Mouse (Mus musculus): ENCODE results near the gene Ttll12. TPM values are rescaled to one million over a fixed set of nuclear protein-coding genes. Genes with fewer than 3 reads are reported as not detected.

Gene Ttll12
- total RNA-seq, 2 experiments from 2014 or later = 11.7 to 13.8 TPM

GRCm38 (mm10) chr15:83565434-83565833 is 29.5 kb downstream of the Ttll12 start:
- DNase-seq (ENCODE audit: low spot score in 2 of 2) = no peak
- intact Hi-C loops (cut with DNase I) = no loop called here

DNA sequence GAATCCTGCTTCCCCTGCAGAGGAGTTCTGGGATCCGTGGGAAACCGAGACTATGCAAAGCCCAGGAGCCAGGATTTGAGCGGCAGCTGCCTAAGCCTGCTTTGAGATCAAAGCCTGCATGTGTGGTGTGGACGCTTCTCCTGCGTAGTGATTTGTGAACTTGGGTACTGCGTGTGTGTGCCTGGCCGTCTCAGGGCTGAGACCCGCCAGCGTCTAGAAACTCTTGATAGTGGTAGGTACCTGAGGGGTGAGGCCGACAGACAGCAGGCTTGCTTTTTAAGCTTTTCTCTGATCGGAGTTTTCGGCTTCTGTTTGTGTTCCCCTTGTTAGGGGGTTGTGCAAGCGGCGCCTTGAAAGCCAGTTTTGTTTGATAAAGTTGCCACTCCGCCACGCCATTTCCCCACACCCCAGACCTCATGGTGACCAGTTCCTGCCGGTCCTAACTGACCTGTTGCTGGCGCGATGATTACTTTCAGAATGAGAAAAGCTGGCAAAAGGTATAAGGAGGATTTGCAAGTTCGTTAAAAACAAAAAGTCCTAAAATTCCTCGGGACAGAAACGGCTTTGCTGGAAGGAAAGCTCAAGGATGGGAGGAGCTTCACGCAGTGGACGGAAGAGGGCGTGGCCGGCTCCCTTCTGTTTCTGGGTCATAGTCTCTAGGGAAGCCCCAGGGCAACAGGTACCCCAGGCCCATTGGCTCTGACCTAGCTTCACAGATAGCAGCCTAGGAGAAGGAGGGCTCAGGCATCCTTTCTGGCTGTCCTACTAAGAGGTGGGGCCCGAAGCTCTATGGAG is 30.9 kb downstream of the Ttll12 start:
- intact Hi-C loops (cut with DNase I) = no loop called here
- no peak for DNase-seq (ENCODE audit: low spot score in 2 of 2)

DNA sequence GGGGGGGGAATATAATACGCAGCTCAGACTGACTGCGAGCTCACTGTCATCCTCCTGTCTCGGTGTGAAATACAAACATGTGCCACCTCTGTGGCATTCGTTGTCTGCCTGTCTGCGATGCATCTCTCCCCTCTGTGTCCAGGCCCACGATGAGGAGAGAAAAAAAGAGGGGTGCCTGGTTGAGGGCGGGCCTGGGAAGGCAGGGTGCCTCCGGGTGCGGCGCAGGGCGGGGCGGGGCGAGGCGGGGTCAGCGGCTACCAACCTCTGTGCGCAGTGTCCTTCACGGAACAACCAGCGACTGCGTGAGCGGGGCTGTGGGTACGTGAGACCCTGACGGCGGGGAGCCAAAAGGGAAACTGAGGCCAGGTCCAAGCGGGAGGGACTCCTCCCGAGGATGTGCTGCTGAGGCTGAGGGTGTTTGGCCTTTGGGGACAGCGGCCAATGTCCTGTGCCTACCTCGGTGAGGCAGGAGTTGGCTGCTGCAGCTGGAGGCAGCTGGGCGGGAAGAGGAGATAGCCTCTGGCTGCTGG is 31.6 kb downstream of the Ttll12 start, which contains the start of the genes Tspo and Mcat:
Gene Tspo, plus strand, starts transcription at position 266 of the 530 bp plus-strand sequence.
Gene Mcat, minus strand, starts transcription at position 461 of the 530 bp plus-strand sequence.
- intact Hi-C loops (cut with DNase I) = no loop called here

GRCm38 (mm10) chr15:83562626-83563270 is 32.2 kb downstream of the Ttll12 start:
- DNase-seq (ENCODE audit: low spot score in 2 of 2) = peak; percentile 41 to 62
- intact Hi-C loops (cut with DNase I) = no loop called here

More for the DNA sequence above, 31.6 kb downstream of the Ttll12 start, which contains the start of the genes Tspo and Mcat:
- no peak for DNase-seq (ENCODE audit: low spot score in 2 of 2)

- DNase-seq (ENCODE audit: low spot score in 2 of 2) = no peak
- intact Hi-C loops (cut with DNase I) = no loop called here
These were observed 33.9 kb downstream of the Ttll12 start for GRCm38 (mm10) chr15:83560941-83561477.

- peak; percentile 86 to 87 for DNase-seq (ENCODE audit: low spot score in 2 of 2)
- intact Hi-C loops (cut with DNase I) = no loop called here
These were observed 39.6 kb downstream of the Ttll12 start for GRCm38 (mm10) chr15:83555161-83555974.

DNA sequence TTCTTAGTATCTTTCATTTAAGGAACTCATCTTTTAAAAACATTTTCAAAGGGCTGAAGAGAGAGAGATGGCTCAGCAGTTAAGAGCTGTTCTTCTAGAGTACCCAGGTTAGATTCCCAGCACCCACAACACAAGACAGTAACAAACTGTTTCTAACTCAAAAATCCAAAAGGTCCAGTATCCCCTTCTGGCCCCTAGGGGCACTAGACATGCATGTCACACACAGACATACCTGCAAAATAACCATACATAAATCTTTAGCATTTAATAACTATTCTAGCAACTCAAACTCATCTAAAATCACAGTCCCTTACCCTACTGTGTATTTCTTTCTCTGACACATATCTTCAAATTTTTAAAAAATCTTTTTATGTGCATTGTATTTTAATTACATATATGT is 41.1 kb downstream of the Ttll12 start:
- no peak for DNase-seq (ENCODE audit: low spot score in 2 of 2)
- intact Hi-C loops (cut with DNase I) = no loop called here

- DNase-seq (ENCODE audit: low spot score in 2 of 2) = no peak
- intact Hi-C loops (cut with DNase I) = no loop called here
These were observed 44.8 kb downstream of the Ttll12 start for GRCm38 (mm10) chr15:83550137-83550536.

- DNase-seq (ENCODE audit: low spot score in 2 of 2) = no peak
- intact Hi-C loops (cut with DNase I) = no loop called here
These were observed 47.8 kb downstream of the Ttll12 start for GRCm38 (mm10) chr15:83547144-83547543.

DNA sequence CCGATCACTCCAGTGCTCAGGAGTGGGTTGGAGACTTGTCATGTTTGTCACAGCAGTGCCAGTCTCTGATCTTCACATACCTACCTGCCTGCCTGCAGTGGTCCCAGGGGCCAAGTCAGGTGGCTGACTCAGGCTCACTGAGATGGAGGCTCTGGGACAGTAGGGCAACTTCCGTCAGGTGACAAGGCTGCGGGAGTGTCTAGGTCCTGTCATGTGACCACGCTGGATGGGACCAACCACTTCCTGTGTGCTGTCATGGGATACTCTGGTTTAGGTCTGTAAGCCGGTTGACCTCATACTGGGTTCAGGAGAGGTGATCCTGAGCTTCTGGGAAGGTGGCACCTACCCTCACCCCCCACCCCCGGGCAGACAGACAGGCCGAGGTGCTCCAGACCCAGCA is 48.9 kb downstream of the Ttll12 start:
- DNase-seq (ENCODE audit: low spot score in 2 of 2) = no peak
- intact Hi-C loops (cut with DNase I) = no loop called here

DNA sequence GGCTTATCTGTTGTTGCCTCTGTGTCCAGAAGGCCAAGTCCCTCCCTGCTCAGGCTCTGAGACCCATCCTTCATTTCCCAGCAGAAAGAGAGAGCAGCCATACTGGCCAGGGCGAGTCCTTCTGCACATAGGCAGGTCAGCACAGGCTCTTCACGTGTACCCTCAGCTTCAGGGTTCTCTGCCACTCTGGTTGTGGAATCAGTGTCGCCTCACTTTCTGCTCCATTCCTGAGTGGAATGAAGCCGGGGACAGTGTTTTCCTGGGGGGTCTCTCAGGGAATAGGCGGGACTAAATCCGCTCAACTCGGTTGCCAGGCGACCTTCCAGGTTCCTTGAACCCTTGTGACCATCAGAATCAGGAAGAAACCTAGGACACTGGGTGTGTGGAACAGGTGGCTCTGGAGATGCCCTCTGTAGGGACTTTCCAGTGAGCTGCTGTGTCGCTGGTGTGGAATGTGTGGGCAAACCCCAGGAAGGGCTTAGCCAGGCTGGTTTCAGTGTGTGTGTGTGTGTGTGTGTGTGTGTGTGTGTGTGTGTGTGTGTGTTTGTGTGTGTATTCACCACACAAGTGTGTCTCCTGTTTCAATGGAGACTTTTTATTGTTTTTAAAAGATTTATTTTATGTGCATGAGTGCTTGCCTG is 53.2 kb downstream of the Ttll12 start:
- no peak for DNase-seq (ENCODE audit: low spot score in 2 of 2)
- intact Hi-C loops (cut with DNase I) = no loop called here

DNA sequence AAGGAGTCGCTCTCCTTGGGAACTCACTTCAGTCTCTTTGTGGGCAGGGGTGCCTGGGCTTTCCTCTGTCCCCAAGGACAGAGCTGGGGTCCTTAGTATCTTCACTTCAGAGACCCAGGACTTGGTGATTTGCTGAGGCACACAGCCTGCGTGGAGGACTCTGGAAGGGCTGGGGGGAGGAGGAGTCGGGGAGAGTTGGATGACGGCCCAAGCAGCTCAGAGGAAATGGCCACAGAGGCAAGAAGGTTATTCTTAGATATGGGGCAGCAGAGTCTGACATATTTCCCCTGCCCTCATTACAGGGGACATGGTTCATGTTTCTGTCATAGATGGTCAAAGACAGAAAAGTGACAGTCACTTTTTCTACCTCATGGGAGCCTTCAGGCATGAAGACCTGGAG is 55.1 kb downstream of the Ttll12 start:
- intact Hi-C loops (cut with DNase I) = no loop called here
- DNase-seq (ENCODE audit: low spot score in 2 of 2) = no peak

DNA sequence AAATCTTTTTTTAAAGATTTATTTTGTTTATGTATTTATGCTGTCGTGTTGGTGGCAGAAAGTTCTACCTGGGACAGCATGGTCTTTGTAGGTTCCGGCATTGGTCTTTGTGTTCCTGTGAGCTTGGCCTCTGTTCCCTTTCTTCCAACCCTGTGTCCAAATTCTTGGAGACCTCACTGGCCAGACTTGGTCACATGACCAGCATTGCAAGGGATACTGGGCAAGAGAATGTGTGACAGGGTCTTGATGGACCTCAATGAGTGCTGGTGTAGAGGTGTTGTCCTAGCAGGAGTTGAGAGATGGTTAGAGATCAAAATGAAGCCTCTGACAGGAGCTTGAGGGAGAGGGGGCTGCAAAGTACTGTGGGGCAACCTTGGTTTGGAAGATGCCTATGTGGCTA is 56.1 kb downstream of the Ttll12 start:
- no peak for DNase-seq (ENCODE audit: low spot score in 2 of 2)
- intact Hi-C loops (cut with DNase I) = no loop called here

GRCm38 (mm10) chr15:83535890-83536231 is 59.1 kb downstream of the Ttll12 start:
- intact Hi-C loops (cut with DNase I) = no loop called here
- no peak for DNase-seq (ENCODE audit: low spot score in 2 of 2)

DNA sequence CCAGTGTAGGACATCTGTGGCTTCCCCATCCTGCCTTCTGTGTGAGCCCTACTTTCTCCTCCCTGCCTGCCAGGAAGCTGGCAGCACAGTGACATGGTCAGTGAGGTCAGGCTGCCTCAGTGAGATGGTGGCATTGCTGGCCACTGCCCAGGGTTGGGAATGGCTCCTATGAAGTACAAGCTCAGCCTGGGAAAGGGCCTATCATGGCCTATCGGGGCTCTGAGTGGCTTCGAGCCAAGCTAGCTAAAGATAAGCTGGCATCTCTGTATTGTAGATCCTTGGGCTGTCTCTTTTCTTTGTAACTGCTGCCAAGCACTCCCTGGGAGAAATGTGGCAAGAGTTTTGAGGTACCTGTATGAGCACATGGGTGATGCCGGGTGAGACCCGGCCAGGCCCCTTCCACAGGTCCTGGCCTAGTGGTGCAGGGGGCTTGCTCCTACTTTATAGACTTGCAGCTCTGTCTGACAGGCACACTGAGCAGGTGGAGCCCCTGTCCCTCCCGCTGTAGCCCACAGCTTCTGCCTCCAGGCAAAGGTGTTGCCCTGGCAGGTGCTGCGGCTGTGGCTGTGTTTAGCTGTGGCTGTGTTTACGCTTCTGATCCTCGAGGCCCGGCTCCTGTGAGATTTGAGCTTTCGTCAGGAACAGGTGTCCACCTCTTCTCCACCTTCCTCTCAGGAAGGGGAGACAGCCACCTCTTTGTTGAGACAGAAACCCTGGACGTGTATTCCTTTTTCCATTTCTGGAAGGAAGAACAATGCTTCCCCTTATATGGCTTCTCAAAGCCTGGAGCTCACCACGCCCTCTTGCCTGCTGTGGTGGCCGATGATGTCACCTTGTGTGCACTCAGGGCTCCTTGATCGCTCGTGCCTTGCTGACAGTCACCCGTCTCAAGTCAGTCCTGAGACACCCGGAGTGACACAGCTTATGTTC is 59.7 kb downstream of the Ttll12 start:
- intact Hi-C loops (cut with DNase I) = no loop called here
- no peak for DNase-seq (ENCODE audit: low spot score in 2 of 2)

- intact Hi-C loops (cut with DNase I) = no loop called here
- DNase-seq (ENCODE audit: low spot score in 2 of 2) = no peak
These were observed 62.4 kb downstream of the Ttll12 start for GRCm38 (mm10) chr15:83532606-83533005.

- intact Hi-C loops (cut with DNase I) = no loop called here
- no peak for DNase-seq (ENCODE audit: low spot score in 2 of 2)
These were observed 62.9 kb downstream of the Ttll12 start for GRCm38 (mm10) chr15:83531961-83532469.

DNA sequence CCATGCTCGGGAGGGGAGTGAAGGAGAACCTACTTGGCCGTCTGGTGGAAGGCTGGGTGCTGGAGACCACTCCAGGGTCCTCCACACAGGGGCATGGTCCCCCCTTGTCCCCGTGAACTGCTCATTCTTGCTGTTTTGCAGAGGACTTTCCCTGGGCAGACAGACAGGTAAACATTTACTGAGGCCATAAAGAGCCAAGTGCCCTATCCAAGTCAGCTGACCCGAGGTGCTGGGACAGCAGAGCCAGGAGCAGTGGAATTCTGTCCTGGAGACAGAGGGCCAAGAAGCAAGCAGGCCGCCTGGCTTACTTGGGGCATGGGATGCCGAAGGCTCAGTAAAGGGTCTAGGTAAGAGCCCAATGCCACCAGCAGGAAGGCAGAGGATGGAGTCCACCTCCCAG is 64.3 kb downstream of the Ttll12 start:
- no peak for DNase-seq (ENCODE audit: low spot score in 2 of 2)
- intact Hi-C loops (cut with DNase I) = no loop called here

All from left cerebral cortex, postnatal 36 days (tissue).